ENCODE assay signal across 16 mouse cellular contexts in genomic region chr1:91564598-91564997, GRCm38 (mm10).
"Had no signal": no experiment of that assay in that cellular context is flagged by ENCODE, and none has a peak within 500 bp of the region (broad histone marks: within the 10 kb centered on the region; RNA-seq: fewer than 3 reads in every experiment).

No protein-coding gene starts in this region.

- H3K27me3 ChIP-seq: liver, embryonic 13.5 days; midbrain, embryonic 12.5 days; midbrain, embryonic 15.5 days; neural tube, embryonic 13.5 days had no signal

- H3K9me3 ChIP-seq: liver, embryonic 13.5 days; midbrain, embryonic 12.5 days; midbrain, embryonic 15.5 days; neural tube, embryonic 13.5 days had no signal

- ATAC-seq: intestine, postnatal 0 days; midbrain, embryonic 15.5 days had no signal

- H3K27ac ChIP-seq: kidney, postnatal 0 days; layer of hippocampus, adult 2 months; left cerebral cortex, adult 2 months; liver, embryonic 13.5 days; macrophage; midbrain, embryonic 12.5 days; midbrain, embryonic 15.5 days; neural tube, embryonic 13.5 days had no signal

- H3K4me2 ChIP-seq: liver, embryonic 13.5 days; midbrain, embryonic 12.5 days; midbrain, embryonic 15.5 days; neural tube, embryonic 13.5 days had no signal

- DNase-seq: layer of hippocampus, adult 9-11 months; lung, adult 2 months; right cerebral cortex, postnatal 25 days; spleen, adult 18-20 months; thymus, adult 18-20 months; thymus, postnatal 36 days had no signal

- H3K9ac ChIP-seq: liver, embryonic 13.5 days; midbrain, embryonic 12.5 days; midbrain, embryonic 15.5 days; neural tube, embryonic 13.5 days had no signal

- H3K36me3 ChIP-seq: midbrain, embryonic 12.5 days; midbrain, embryonic 15.5 days had no signal

- H3K4me3 ChIP-seq: layer of hippocampus, adult 2 months; left cerebral cortex, adult 2 months; liver, embryonic 13.5 days; midbrain, embryonic 12.5 days; midbrain, embryonic 15.5 days; myocyte; neural tube, embryonic 13.5 days had no signal

- H3K4me1 ChIP-seq: liver, embryonic 13.5 days; midbrain, embryonic 12.5 days; midbrain, embryonic 15.5 days had no signal
